Mouse (Mus musculus): ENCODE data around the gene Tes3-ps. TPM values are rescaled to one million over a fixed set of nuclear protein-coding genes. Genes with fewer than 3 reads are reported as not detected.
A peak's percentile ranks its signal among the peaks of the same experiment; 100 is the strongest.

Tes3-ps gene
- total RNA-seq, 2 experiments from 2014 or later = 1.4 to 1.5 TPM

GRCm38 (mm10) chr13:49485388-49485787 is 7.7 kb upstream of the Tes3-ps start:
- peak in 1 of 2 experiments; percentile 68 for DNase-seq (ENCODE audit: low spot score in 2 of 2)

GRCm38 (mm10) chr13:49504510-49504909 is 11.4 kb downstream of the Tes3-ps start, which contains the start of gene Ecm2:
Ecm2 (plus strand) TSS chr13:49504810.
- no peak for DNase-seq (ENCODE audit: low spot score in 2 of 2)

GRCm38 (mm10) chr13:49505776-49506175 is 12.7 kb downstream of the Tes3-ps start:
- DNase-seq (ENCODE audit: low spot score in 2 of 2) = no peak

- no peak for DNase-seq (ENCODE audit: low spot score in 2 of 2)
These were observed 14.1 kb downstream of the Tes3-ps start for GRCm38 (mm10) chr13:49507176-49507575.

DNA sequence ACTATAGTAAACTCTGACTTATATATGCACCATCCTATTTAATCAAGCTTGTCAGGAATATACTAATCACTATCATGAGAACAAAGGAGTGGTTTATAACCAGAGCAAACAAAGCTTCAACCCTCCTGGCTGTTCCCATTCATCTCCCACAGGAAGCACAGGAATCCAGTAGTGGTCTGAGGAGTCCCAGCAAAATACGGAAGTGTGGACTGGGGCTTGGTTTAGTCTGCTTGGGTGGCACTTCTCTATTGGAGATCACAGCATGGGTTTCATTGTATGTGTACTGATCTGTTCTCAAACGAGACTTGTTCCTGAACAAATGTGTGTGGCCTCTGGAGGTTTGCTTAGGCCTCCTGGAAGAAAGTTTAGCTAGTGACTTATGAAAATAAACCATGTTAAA is 25.6 kb downstream of the Tes3-ps start:
- DNase-seq (ENCODE audit: low spot score in 2 of 2) = no peak

DNA sequence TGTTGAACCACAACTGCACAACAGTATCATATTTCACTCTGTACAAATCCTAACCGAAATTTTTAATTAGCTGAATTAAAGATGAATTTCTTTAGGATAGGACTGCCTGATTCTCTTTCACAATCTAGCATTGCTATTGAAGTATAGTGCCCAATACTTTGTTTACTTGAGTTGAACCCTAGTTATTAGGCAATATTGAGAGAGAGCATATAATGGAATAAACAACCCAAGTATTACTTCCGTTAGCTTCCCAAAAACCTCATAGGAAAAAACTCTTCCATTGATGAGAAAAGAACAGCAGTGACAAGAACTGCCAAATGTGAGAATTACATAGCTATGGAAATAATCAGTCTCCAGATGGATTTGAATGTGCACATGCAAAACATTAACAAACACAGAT is 33.1 kb downstream of the Tes3-ps start:
- peak in 1 of 2 experiments; percentile 16 for DNase-seq (ENCODE audit: low spot score in 2 of 2)

DNA sequence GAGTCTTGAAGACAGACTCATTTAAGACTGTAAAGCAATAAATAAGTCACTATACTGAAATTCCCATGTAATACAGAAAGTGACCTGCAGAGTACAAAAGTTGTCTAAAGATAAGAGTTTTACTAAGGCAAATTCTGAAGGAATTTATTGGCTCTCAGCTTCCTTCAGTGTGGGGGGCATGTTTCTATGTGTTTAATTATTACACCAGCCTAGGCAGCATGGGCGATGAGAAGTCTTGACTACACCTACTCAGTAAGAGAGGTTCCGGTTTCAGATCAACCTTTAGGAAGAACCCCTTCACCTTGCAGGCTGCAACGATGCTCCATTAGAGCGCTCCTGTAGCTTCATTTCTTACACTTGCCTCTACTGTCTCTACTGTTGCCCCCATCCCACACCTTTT is 37.5 kb downstream of the Tes3-ps start:
- DNase-seq (ENCODE audit: low spot score in 2 of 2) = no peak

- no peak for DNase-seq (ENCODE audit: low spot score in 2 of 2)
These were observed 43.8 kb downstream of the Tes3-ps start for GRCm38 (mm10) chr13:49536946-49537345.

DNA sequence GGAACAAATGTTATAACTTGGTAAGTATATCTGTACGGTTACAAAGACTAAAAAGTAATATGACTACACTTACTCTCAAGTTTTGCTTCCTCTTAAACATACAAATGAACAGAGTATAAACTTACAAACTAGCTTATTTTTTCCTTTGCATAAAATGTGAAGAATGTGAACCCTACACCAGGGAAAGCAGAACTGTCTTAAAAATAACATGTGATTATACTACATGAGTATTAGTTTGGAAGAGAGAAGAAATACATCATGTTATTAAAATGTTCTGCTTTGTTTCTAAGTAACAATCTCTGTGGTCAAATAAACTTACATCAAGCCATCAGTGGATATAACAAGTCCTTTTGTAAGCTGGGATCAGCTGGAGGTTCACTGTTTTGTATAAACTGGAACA is 45.6 kb downstream of the Tes3-ps start:
- DNase-seq (ENCODE audit: low spot score in 2 of 2) = no peak

DNA sequence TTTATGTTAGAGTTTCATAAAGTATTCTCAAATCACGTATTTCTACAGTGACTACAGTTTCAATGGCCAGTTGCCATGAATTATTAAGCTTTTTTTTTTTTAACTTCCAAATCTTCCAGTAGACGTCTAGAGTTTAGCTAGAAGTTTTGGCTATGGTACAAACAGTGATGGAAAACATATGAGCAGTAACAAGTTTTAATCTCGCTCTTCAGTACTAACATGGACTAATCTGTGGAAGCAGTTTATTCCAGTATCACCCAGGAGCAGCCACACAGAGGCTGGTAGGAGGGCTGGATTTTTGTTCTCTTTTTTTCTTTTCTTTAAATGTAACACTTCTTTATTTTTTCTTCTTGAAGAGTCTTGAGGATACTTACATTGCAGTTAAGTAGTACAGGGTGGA is 51.2 kb downstream of the Tes3-ps start, which contains the start of gene Aspn:
Aspn (plus strand) TSS at position 165 of the 400 bp plus-strand sequence.
- no peak for DNase-seq (ENCODE audit: low spot score in 2 of 2)

- no peak for DNase-seq (ENCODE audit: low spot score in 2 of 2)
These were observed 52.5 kb downstream of the Tes3-ps start for GRCm38 (mm10) chr13:49545646-49546045.

Other genes starting within 250 kb of the Tes3-ps start
- 1 to 10 TPM; 1.9 to 2.2 TPM for gene Susd3, start 244.6 kb upstream of the Tes3-ps start, total RNA-seq (2021)
- gene Fgd3, start 173.0 kb upstream of the Tes3-ps start, total RNA-seq (2021) = 1 to 10 TPM; 6.1 to 6.5 TPM
- 10 to 100 TPM; 53.4 to 54.2 TPM for gene Bicd2, start 151.7 kb upstream of the Tes3-ps start, total RNA-seq (2021)
- 10 to 100 TPM; 33.5 to 37.1 TPM for gene Ippk, start 72.1 kb upstream of the Tes3-ps start, total RNA-seq (2021)
- 1 to 10 TPM; 6.5 to 8.0 TPM for gene Ecm2, start 11.5 kb downstream of the Tes3-ps start, total RNA-seq (2021)
- gene Aspn, start 51.1 kb downstream of the Tes3-ps start, total RNA-seq (2021) = under 1 TPM; 0.62 to 0.91 TPM
- gene Omd, start 89.1 kb downstream of the Tes3-ps start, total RNA-seq (2021) = under 1 TPM; 0.28 to 0.42 TPM
- gene Ogn, start 114.7 kb downstream of the Tes3-ps start, total RNA-seq (2021) = 1 to 10 TPM; 5.9 to 6.5 TPM
- 1 to 10 TPM in 1 of 2 experiments, under 1 TPM in 1; 0.52 to 1.3 TPM for gene Cenpp, start 159.5 kb downstream of the Tes3-ps start, total RNA-seq (2021)
- 10 to 100 TPM; 24.1 to 28.8 TPM for gene Nol8, start 159.8 kb downstream of the Tes3-ps start, total RNA-seq (2021)
- 10 to 100 TPM; 56.8 to 61.2 TPM for gene Iars, start 188.8 kb downstream of the Tes3-ps start, total RNA-seq (2021)

Measured in layer of hippocampus, adult 18-20 months (tissue).